Mouse (Mus musculus) CH12.LX (cell line): ENCODE results near the gene Cmah. TPM values are rescaled to one million over a fixed set of nuclear protein-coding genes. Genes with fewer than 3 reads are reported as not detected.

ENCODE experiments used
- DNase-seq: peaks from one replicate; pipeline ENCODE4 v3.0.0-alpha.2; 2013; ENCODE audit errors: extremely low read depth
- H3K27ac ChIP-seq: 2 replicates; pipeline ENCODE4 v1.5.1; 2012; ENCODE audit warnings: low read depth, mild to moderate bottlenecking, control low read depth, moderate library complexity; ENCODE audit not compliant: insufficient read depth
- H3K27me3 ChIP-seq: replicated peaks from 2 replicates; pipeline ENCODE3; 2012; ENCODE audit warnings: inconsistent platforms
- H3K36me3 ChIP-seq, 2 experiments: replicated peaks in 1 of 2; 2 replicates each; pipeline versions ENCODE3 to v1.6.1; 2012; ENCODE audit warnings: inconsistent platforms in 1 of 2, low read length in 1 of 2, mild to moderate bottlenecking in 1 of 2, mixed read lengths in 1 of 2, moderate library complexity in 1 of 2; ENCODE audit not compliant: control insufficient read depth in 1 of 2, insufficient read depth in 1 of 2
- H3K4me1 ChIP-seq, 2 experiments: 2 replicates each; pipeline ENCODE4 v1.6.1; 2012; ENCODE audit warnings: inconsistent platforms in 1 of 2, moderate library complexity in 1 of 2; ENCODE audit not compliant: insufficient read depth in 2 of 2, control insufficient read depth in 1 of 2
- H3K4me2 ChIP-seq: 2 replicates; pipeline ENCODE4 v1.6.1; 2012; ENCODE audit warnings: low read depth, mild to moderate bottlenecking, control low read depth; ENCODE audit not compliant: poor library complexity, insufficient read depth, severe bottlenecking
- H3K4me3 ChIP-seq, 3 experiments: fragments of 150-350 bp in 1 of 3; sonication (generic) in 1 of 3; replicated peaks in 1 of 3; 2 replicates each; pipeline versions ENCODE3 to v1.5.1; 2011 to 2012; ENCODE audit warnings: low read depth in 2 of 3, low read length in 2 of 3, mild to moderate bottlenecking in 2 of 3, moderate library complexity in 2 of 3, control low read depth in 1 of 3, improper control_type of control experiment in 1 of 3, inconsistent platforms in 1 of 3, mixed read lengths in 1 of 3; ENCODE audit not compliant: poor library complexity in 1 of 3
- H3K79me2 ChIP-seq: replicated peaks from 2 replicates; pipeline ENCODE4 v1.6.1; 2012; ENCODE audit warnings: mild to moderate bottlenecking, moderate library complexity; ENCODE audit not compliant: control insufficient read depth, poor library complexity, insufficient read depth, severe bottlenecking; ENCODE audit errors: extremely low read depth
- H3K9ac ChIP-seq: 2 replicates; pipeline ENCODE4 v1.6.1; 2012; ENCODE audit warnings: low read depth, mild to moderate bottlenecking, control low read depth, moderate library complexity; ENCODE audit not compliant: insufficient read depth
- H3K9me3 ChIP-seq: replicated peaks from 2 replicates; pipeline ENCODE3; 2012; ENCODE audit warnings: low read length, inconsistent platforms, mixed read lengths
- CTCF ChIP-seq, 2 experiments: IDR thresholded peaks in 1 of 2; conservative IDR thresholded peaks in 1 of 2; 2 replicates each; pipeline ENCODE4 v1.5.1; 2011 to 2012; ENCODE audit warnings: low read depth in 2 of 2, low read length in 2 of 2, improper control_type of control experiment in 1 of 2, inconsistent platforms in 1 of 2, mild to moderate bottlenecking in 1 of 2, moderate library complexity in 1 of 2
- E2F4 ChIP-seq: IDR thresholded peaks from 2 replicates; pipeline ENCODE4 v1.6.1; 2011; ENCODE audit warnings: low read depth, low read length, improper control_type of control experiment; ENCODE audit not compliant: insufficient replicate concordance
- ELF1 ChIP-seq: IDR thresholded peaks from 2 replicates; pipeline ENCODE4 v1.6.1; 2014; ENCODE audit warnings: low read depth, mild to moderate bottlenecking, inconsistent platforms, low read length, improper control_type of control experiment
- HCFC1 ChIP-seq: IDR thresholded peaks from 2 replicates; pipeline ENCODE4 v1.6.1; 2012; ENCODE audit warnings: low read depth, mild to moderate bottlenecking, inconsistent platforms, low read length, improper control_type of control experiment
- IRF4 ChIP-seq: IDR thresholded peaks from 2 replicates; pipeline ENCODE4 v1.6.1; 2014; ENCODE audit warnings: low read depth, mild to moderate bottlenecking, inconsistent platforms, low read length, improper control_type of control experiment
- JUN ChIP-seq: IDR thresholded peaks from 2 replicates; pipeline ENCODE4 v1.6.1; 2011; ENCODE audit warnings: low read depth, mild to moderate bottlenecking, low read length, improper control_type of control experiment, moderate library complexity; ENCODE audit not compliant: insufficient read depth
- JUND ChIP-seq: conservative IDR thresholded peaks from 2 replicates; pipeline ENCODE4 v1.6.1; 2011; ENCODE audit warnings: low read depth, low read length, improper control_type of control experiment
- KAT2A ChIP-seq: IDR thresholded peaks from 2 replicates; pipeline ENCODE4 v1.6.1; 2012; ENCODE audit warnings: low read length, improper control_type of control experiment, inconsistent platforms; ENCODE audit not compliant: insufficient replicate concordance
- MAFK ChIP-seq: IDR thresholded peaks from 2 replicates; pipeline ENCODE4 v1.6.1; 2011; ENCODE audit warnings: low read length, improper control_type of control experiment; ENCODE audit not compliant: insufficient replicate concordance
- MAX ChIP-seq: IDR thresholded peaks from 2 replicates; pipeline ENCODE4 v1.6.1; 2011; ENCODE audit warnings: low read length, improper control_type of control experiment
- MAZ ChIP-seq: IDR thresholded peaks from 2 replicates; pipeline ENCODE4 v1.6.1; 2012; ENCODE audit warnings: low read depth, mild to moderate bottlenecking, inconsistent platforms, low read length, improper control_type of control experiment, moderate library complexity
- MEF2A ChIP-seq: IDR thresholded peaks from 2 replicates; pipeline ENCODE4 v1.6.1; 2014; ENCODE audit warnings: low read depth, mild to moderate bottlenecking, inconsistent platforms, low read length, improper control_type of control experiment, borderline replicate concordance
- MXI1 ChIP-seq: IDR thresholded peaks from 2 replicates; pipeline ENCODE4 v1.6.1; 2011; ENCODE audit warnings: mild to moderate bottlenecking, low read depth, low read length, improper control_type of control experiment
- MYC ChIP-seq: IDR thresholded peaks from 2 replicates; pipeline ENCODE4 v1.6.1; 2011; ENCODE audit warnings: low read depth, mild to moderate bottlenecking, improper control_type of control experiment, low read length
- NELFE ChIP-seq: IDR thresholded peaks from 2 replicates; pipeline ENCODE4 v1.6.1; 2011; ENCODE audit warnings: low read depth, low read length, improper control_type of control experiment
- NRF1 ChIP-seq: IDR thresholded peaks from 2 replicates; pipeline ENCODE4 v1.6.1; 2014; ENCODE audit warnings: low read depth, mild to moderate bottlenecking, inconsistent platforms, low read length, improper control_type of control experiment, moderate library complexity
- PAX5 ChIP-seq: IDR thresholded peaks from 2 replicates; pipeline ENCODE4 v1.6.1; 2012; ENCODE audit warnings: low read length, inconsistent platforms, mixed read lengths
- POLR2A ChIP-seq: IDR thresholded peaks from 2 replicates; pipeline ENCODE4 v1.6.1; 2011; ENCODE audit warnings: low read depth, mild to moderate bottlenecking, improper control_type of control experiment, low read length
- POLR2AphosphoS2 ChIP-seq: IDR thresholded peaks from 2 replicates; pipeline ENCODE4 v1.6.1; 2011; ENCODE audit warnings: low read depth, low read length, improper control_type of control experiment
- RAD21 ChIP-seq: IDR thresholded peaks from 2 replicates; pipeline ENCODE4 v1.6.1; 2011; ENCODE audit warnings: low read depth, mild to moderate bottlenecking, low read length, improper control_type of control experiment, moderate library complexity
- RCOR1 ChIP-seq: conservative IDR thresholded peaks from 2 replicates; pipeline ENCODE4 v1.6.1; 2012; ENCODE audit warnings: low read depth, mild to moderate bottlenecking, inconsistent platforms, low read length, improper control_type of control experiment
- SIN3A ChIP-seq: IDR thresholded peaks from 2 replicates; pipeline ENCODE4 v1.6.1; 2012; ENCODE audit warnings: low read length, improper control_type of control experiment, inconsistent platforms
- TCF12 ChIP-seq: IDR thresholded peaks from 2 replicates; pipeline ENCODE4 v1.6.1; 2014; ENCODE audit warnings: low read depth, mild to moderate bottlenecking, inconsistent platforms, low read length, improper control_type of control experiment
- UBTF ChIP-seq: IDR thresholded peaks from 2 replicates; pipeline ENCODE4 v1.6.1; 2012; ENCODE audit warnings: low read depth, mild to moderate bottlenecking, inconsistent platforms, low read length, improper control_type of control experiment, moderate library complexity
- USF1 ChIP-seq: IDR thresholded peaks from 2 replicates; pipeline ENCODE4 v1.6.1; 2014; ENCODE audit warnings: low read depth, mild to moderate bottlenecking, inconsistent platforms, low read length, improper control_type of control experiment
- USF2 ChIP-seq: conservative IDR thresholded peaks from 2 replicates; pipeline ENCODE4 v1.6.1; 2011; ENCODE audit warnings: low read depth, low read length, improper control_type of control experiment
- ZC3H11A ChIP-seq: IDR thresholded peaks from 2 replicates; pipeline ENCODE4 v1.6.1; 2012; ENCODE audit warnings: low read depth, mild to moderate bottlenecking, inconsistent platforms, low read length, improper control_type of control experiment
- ZMIZ1 ChIP-seq: IDR thresholded peaks from 2 replicates; pipeline ENCODE4 v1.6.1; 2012; ENCODE audit warnings: low read depth, mild to moderate bottlenecking, inconsistent platforms, low read length, improper control_type of control experiment
- ZNF384 ChIP-seq: IDR thresholded peaks from 2 replicates; pipeline ENCODE4 v1.6.1; 2012; ENCODE audit warnings: low read depth, low read length, improper control_type of control experiment, inconsistent platforms
- dilution Hi-C: fragments of 300-500 bp; cut with MboI; formaldehyde crosslinking; loops from 2 replicates; pipeline ENCODE4 v1.14.3; 2020; ENCODE audit warnings: low sequenced_read_pairs; ENCODE audit not compliant: extremely low pct_unique_long_range_greater_than_20kb, extremely low pct_ligation_motif_present
- in situ Hi-C: fragments of 300-500 bp; cut with MboI; formaldehyde crosslinking; loops from 3 replicates; pipeline ENCODE4 v1.14.3; 2019; ENCODE audit warnings: low sequenced_read_pairs, low pct_ligation_motif_present, low pct_unique_long_range_greater_than_20kb, mixed read lengths
- polyA plus RNA-seq: library from polyadenylated mRNA; unstranded; fragments of >175 nt; gene quantifications from 2 replicates; pipeline ENCODE4 v1.2.1, GENCODE M21; 2012; ENCODE audit warnings: low read depth; ENCODE audit not compliant: insufficient read length
- total RNA-seq, 2 experiments: library from RNA; depleted of rRNA; stranded (reverse); fragments of 300-350 nt in 1 of 2; fragments of >200 nt in 1 of 2; gene quantifications; 2 replicates each; pipeline ENCODE4 v1.2.3; 2012 to 2014

The Cmah gene
- total and polyA plus RNA-seq, 3 experiments: 5.0 to 17.4 (median 5.5) TPM

DNA sequence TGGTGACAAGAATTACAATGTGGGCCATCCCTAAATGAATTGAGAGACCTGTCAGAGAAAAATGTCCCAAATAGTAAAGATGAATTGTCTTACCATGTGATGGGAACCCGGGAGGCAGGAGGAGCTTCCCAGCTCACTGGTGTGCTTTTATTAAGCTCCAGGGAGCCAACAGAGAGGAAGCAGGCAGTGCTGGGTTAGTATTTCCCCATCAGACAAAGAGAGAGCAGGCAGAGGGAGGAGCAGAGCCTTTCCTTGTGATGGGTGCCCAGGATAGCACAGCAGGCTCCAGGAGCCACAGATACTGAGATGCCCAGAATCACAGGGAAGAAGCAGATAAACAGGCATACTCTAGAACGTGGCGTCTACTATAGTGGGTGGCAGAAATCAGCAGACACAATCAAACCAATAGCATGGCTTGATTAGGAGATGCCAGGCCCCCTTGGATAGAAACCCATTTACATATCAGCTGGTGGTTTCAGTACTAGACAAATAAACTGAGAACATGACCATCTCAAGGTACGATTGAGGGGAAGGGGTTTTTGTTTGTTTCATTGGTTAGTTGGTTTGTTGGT, 87.5 kb downstream of the Cmah start:
- DNase-seq: peak; percentile 67
- dilution Hi-C loops: no loop called here
- Histone ChIP-seq H3K9ac (peak overlapping the region; percentile 22; the same call in 1 of the 2 replicates), H3K27ac (peak overlapping the region; percentile 23; the same call in 1 of the 2 replicates), H3K79me2 (no peaks in the 10 kb centered on the region; the same call in 1 of the 2 replicates), H3K36me3 (peaks cover 0 to 21% of the 10 kb centered on the region in 2 experiments), H3K27me3 (no peaks in the 10 kb centered on the region), H3K4me2 (peak overlapping the region; percentile 93; the same call in 1 of the 2 replicates), H3K4me1 (peaks cover 18 to 43% of the 10 kb centered on the region in 2 experiments), H3K9me3 (no peaks in the 10 kb centered on the region), H3K4me3 (peak overlapping the region in 2 of 3 experiments; percentile 51 to 54)
- TF ChIP-seq SIN3A: 0 out of 2 replicates have a peak, but pooled peaks have one; percentile 12
- no peak for TF ChIP-seq JUN
- TF ChIP-seq IRF4: 0 out of 2 replicates have a peak, but pooled peaks have one; percentile 17
- in situ Hi-C loops: loop anchor here (5.0 kb wide), 1 partner anchor 53 kb away; no protein-coding TSS in a partner anchor

DNA sequence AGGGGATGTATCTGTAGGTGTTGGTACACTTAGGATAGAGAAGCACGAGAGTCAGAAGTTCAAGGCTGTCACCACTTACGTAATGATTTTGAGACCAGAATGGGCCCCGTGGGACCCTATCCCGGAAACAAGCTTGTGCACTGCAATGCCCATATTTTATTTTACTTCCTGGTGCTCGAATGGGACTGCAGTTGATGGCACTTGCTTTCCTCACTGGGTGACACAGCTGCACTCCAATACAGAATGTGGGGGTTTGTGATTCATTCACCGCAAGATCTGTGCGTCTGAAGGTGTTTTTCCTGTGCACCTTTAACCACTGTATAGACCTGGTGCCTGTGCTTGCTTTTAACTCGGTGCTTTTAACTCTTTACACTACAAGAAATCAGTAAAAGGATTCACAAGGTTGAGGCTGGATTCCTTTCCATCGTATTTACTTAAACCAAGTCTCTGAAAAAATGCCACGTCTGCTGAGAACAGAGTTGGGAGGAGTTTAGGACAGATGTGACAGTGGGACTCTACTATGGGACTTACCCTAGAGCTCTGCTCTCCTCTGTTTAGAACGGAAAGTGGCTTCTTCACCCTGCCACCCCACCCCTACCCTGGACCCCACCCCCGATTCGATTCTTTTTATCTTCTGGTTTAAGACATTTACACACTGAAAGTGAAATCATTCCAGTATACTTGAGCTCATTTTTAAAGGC, 88.5 kb downstream of the Cmah start:
- Histone ChIP-seq H3K9ac (peak overlapping the region; percentile 63), H3K4me2 (peak overlapping the region; percentile 93), H3K79me2 (no peaks in the 10 kb centered on the region; the same call in 1 of the 2 replicates), H3K27ac (peak overlapping the region; percentile 81), H3K4me1 (peaks cover 24 to 48% of the 10 kb centered on the region in 2 experiments), H3K36me3 (peaks cover 4 to 25% of the 10 kb centered on the region in 2 experiments), H3K27me3 (no peaks in the 10 kb centered on the region), H3K9me3 (no peaks in the 10 kb centered on the region), H3K4me3 (peak overlapping the region; percentile 17 to 54 (median 51))
- in situ Hi-C loops: loop anchor here (5.0 kb wide), 1 partner anchor 52 kb away; no protein-coding TSS in a partner anchor
- DNase-seq: peak; percentile 91
- dilution Hi-C loops: no loop called here
- TF ChIP-seq JUND (peak; percentile 44), KAT2A (no peak), POLR2A (peak; percentile 13; the same call in 1 of the 2 replicates), MAZ (0 out of 2 replicates have a peak, but pooled peaks have one; percentile 43), MEF2A (0 out of 2 replicates have a peak, but pooled peaks have one; percentile 16), ZC3H11A (no peak), POLR2AphosphoS2 (no peak; the same call in 1 of the 2 replicates), NELFE (peak; percentile 55), UBTF (no peak), MAX (peak; percentile 70), RAD21 (no peak), MAFK (no peak), RCOR1 (no peak), CTCF (conservative IDR thresholded peaks at IDR 0.05 in 1 of 2, IDR thresholded peaks at IDR 0.05 in 1 of 2; ENCODE audit: low read depth in 2 of 2, low read length in 2 of 2) (no peak), USF1 (no peak), ELF1 (peak; percentile 86), HCFC1 (no peak; the same call in 1 of the 2 replicates), MYC (peak; percentile 62), ZNF384 (no peak), MXI1 (peak; percentile 70), PAX5 (no peak), NRF1 (no peak), ZMIZ1 (no peak), E2F4 (no peak), JUN (0 out of 2 replicates have a peak, but pooled peaks have one; percentile 17), USF2 (no peak), TCF12 (peak; percentile 71; the same call in 1 of the 2 replicates)
